Mouse (Mus musculus) lung, postnatal 0 days (tissue): Measurements from ENCODE around the gene Lman1l.

ENCODE experiments used
- CTCF ChIP-seq: IDR thresholded peaks from 2 replicates; pipeline ENCODE4 v1.5.1; 2016; ENCODE audit warnings: antibody characterized with exemption, mild to moderate bottlenecking
- EP300 ChIP-seq: IDR thresholded peaks from 2 replicates; pipeline ENCODE4 v1.6.1; 2016; ENCODE audit warnings: antibody characterized with exemption, mild to moderate bottlenecking, control low read depth

DNA sequence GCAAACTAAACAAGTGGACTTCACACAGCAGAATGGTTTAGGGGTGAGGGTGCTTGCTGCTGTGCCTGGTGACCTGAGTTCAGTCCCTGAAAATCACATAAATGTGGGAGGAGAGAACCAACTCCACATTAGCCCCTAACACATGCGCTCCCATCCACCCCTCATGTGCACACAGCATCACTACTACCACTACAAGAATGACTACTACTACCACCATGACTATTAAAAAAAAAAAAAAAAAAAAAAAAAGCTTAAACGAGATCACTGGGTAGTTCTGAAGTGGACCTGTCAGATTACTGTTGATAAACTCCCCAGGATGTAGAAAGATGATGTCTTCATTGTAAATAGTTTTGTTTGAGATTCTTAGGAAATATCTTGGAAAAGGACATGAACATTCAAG, 61.0 kb downstream of the Lman1l start:
- TF ChIP-seq EP300 (no peak), CTCF (no peak)
